Mouse (Mus musculus) layer of hippocampus, adult 2 months (tissue): Measurements from ENCODE around the gene Odf3. TPM values are rescaled to one million over a fixed set of nuclear protein-coding genes. Genes with fewer than 3 reads are reported as not detected.
A peak's percentile ranks its signal among the peaks of the same experiment; 100 is the strongest.

ENCODE experiments used
- DNase-seq, 2 experiments: peaks; one replicate each; pipeline ENCODE4 v3.0.0; 2022; ENCODE audit warnings: low spot score in 2 of 2
- H3K27ac ChIP-seq: fragments of 200-600 bp; 2 replicates; pipeline ENCODE4 v1.8.1; 2022
- H3K4me3 ChIP-seq: fragments of 200-600 bp; 2 replicates; pipeline ENCODE4 v1.8.1; 2022; ENCODE audit warnings: mild to moderate bottlenecking
- CTCF ChIP-seq: fragments of 200-600 bp; conservative IDR thresholded peaks from 2 replicates; pipeline ENCODE4 v1.8.1; 2022; ENCODE audit warnings: antibody characterized with exemption, mild to moderate bottlenecking, moderate library complexity
- total RNA-seq, 2 experiments: library from RNA; stranded (reverse); gene quantifications; 2 replicates each; pipeline ENCODE4 v1.2.3; 2021

The Odf3 gene
- total RNA-seq, 2 experiments from 2014 or later = not detected

- DNase-seq = no peak
- TF ChIP-seq CTCF = no peak
- Histone ChIP-seq H3K4me3 (no peak overlapping the region), H3K27ac (no peak overlapping the region)
Measured at GRCm38 (mm10) chr7:140853386-140853785, 5.8 kb downstream of the Odf3 start.

- TF ChIP-seq CTCF = no peak
- DNase-seq = no peak
- Histone ChIP-seq H3K27ac (no peak overlapping the region), H3K4me3 (no peak overlapping the region)
Measured at GRCm38 (mm10) chr7:140854483-140854882, 6.9 kb downstream of the Odf3 start.

GRCm38 (mm10) chr7:140855181-140855580, 7.6 kb downstream of the Odf3 start:
- DNase-seq = no peak
- Histone ChIP-seq H3K27ac (peak overlapping the region; percentile 97), H3K4me3 (peak overlapping the region; percentile 74)
- no peak for TF ChIP-seq CTCF

GRCm38 (mm10) chr7:140855860-140856784, 8.5 kb downstream of the Odf3 start, which contains the start of gene Gm45785:
TSS of gene Gm45785 (minus strand) at chr7:140856331.
- peak; percentile 79 to 89 for DNase-seq
- no peak; the same call in 1 of the 2 replicates for TF ChIP-seq CTCF
- Histone ChIP-seq H3K4me3 (peak within 1 kb of the TSS; percentile 74), H3K27ac (peak within 1 kb of the TSS; percentile 97)

- no peak for TF ChIP-seq CTCF
- Histone ChIP-seq H3K27ac (peak within 1 kb of the TSS; percentile 97), H3K4me3 (peak within 1 kb of the TSS; percentile 74)
- DNase-seq = peak; percentile 86 to 87
Measured at GRCm38 (mm10) chr7:140856785-140857549, 9.4 kb downstream of the Odf3 start, which contains the start of gene Ric8a. TSS of gene Ric8a (plus strand) at chr7:140856957.

GRCm38 (mm10) chr7:140857550-140858505, 10.2 kb downstream of the Odf3 start, which contains the start of gene Bet1l:
TSS of gene Bet1l (minus strand) at chr7:140857577.
- no peak for DNase-seq
- H3K27ac ChIP-seq = peak within 1 kb of the TSS; percentile 97
- peak within 1 kb of the TSS; percentile 74 for H3K4me3 ChIP-seq
- no peak for TF ChIP-seq CTCF

- Histone ChIP-seq H3K27ac (no peak overlapping the region), H3K4me3 (peak overlapping the region; percentile 74)
- DNase-seq = no peak
- no peak for TF ChIP-seq CTCF
Measured at GRCm38 (mm10) chr7:140858746-140859145, 11.1 kb downstream of the Odf3 start.

- H3K27ac ChIP-seq = no peak overlapping the region
- DNase-seq = no peak
- peak overlapping the region; percentile 74; the same call in 1 of the 2 replicates for H3K4me3 ChIP-seq
- no peak for TF ChIP-seq CTCF
Measured at GRCm38 (mm10) chr7:140859997-140860396, 12.4 kb downstream of the Odf3 start.

GRCm38 (mm10) chr7:140860728-140861127, 13.1 kb downstream of the Odf3 start:
- Histone ChIP-seq H3K4me3 (no peak overlapping the region), H3K27ac (no peak overlapping the region)
- TF ChIP-seq CTCF = no peak
- no peak for DNase-seq

GRCm38 (mm10) chr7:140864761-140865160, 17.2 kb downstream of the Odf3 start:
- DNase-seq = no peak
- TF ChIP-seq CTCF = no peak
- Histone ChIP-seq H3K27ac (no peak overlapping the region), H3K4me3 (no peak overlapping the region)

GRCm38 (mm10) chr7:140874224-140874623, 26.6 kb downstream of the Odf3 start:
- Histone ChIP-seq H3K4me3 (no peak overlapping the region), H3K27ac (no peak overlapping the region)
- TF ChIP-seq CTCF = no peak
- DNase-seq = no peak

- DNase-seq = no peak
- Histone ChIP-seq H3K27ac (no peak overlapping the region), H3K4me3 (no peak overlapping the region)
- no peak for TF ChIP-seq CTCF
Measured at GRCm38 (mm10) chr7:140877364-140877763, 29.8 kb downstream of the Odf3 start.
